Comparison of ENCODE assay signal across 18 mouse cellular contexts in the genomic region with DNA sequence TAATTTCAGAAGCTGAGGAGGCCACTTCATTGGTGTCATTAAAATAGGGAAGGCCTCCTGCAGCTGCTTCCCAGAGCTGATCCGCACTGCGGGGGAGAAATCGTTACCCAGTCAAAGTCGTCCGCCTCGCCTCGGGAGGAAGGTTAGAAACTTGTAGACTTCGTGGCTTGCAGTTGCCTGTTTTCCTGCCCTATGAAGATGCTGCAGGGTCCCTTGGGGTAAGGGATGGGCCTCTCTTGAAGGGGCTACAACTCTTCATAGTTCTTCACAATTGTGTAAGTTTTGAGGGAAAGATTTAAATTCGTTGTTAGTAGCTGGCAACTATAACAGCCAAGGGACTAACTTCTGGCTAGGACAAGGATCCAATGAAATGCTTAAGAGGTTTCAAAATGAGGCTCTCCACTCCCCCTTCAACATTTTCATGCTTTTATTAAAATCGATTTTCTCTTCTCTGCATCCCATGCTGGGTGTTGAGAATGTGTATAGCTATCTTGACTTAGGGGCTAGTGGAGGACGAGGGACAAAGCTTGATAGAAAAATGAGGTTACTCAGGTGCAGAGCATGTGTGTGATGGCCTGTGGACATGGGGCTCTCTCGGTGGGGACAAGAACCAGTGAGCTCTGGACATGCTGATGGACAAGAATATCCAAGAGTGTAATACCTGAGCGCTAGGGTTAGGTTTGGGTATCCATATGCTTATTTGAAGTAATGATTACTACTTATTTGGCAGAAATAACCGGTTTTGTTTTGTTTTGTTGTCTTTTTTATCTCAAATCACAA. TPM values are rescaled to one million over a fixed set of nuclear protein-coding genes. Genes with fewer than 3 reads are reported as not detected.
A peak's percentile ranks its signal among the peaks of the same experiment; 100 is the strongest.
DNase-seq lines count a peak whose midpoint lies in the region; ATAC-seq and TF ChIP-seq lines count a peak whose summit lies in the region.
"Had no signal": no experiment of that assay in that cellular context is flagged by ENCODE, and none has a peak within 500 bp of the region (broad histone marks: within the 10 kb centered on the region; RNA-seq: fewer than 3 reads in every experiment).

No protein-coding gene starts in this region.

- WGBS in forebrain, postnatal 0 days, result 1% methylated on average over 14 of the region's 14 CpGs
- under 1% methylated on average over 14 of the region's 14 CpGs for WGBS in forebrain, embryonic 12.5 days
- WGBS in limb, embryonic 11.5 days, result 1% methylated on average over 14 of the region's 14 CpGs
- 2% methylated on average over 14 of the region's 14 CpGs for WGBS in liver, embryonic 12.5 days (ENCODE audit: insufficient replicate concordance)

- H3K27ac ChIP-seq in forebrain, postnatal 0 days (ENCODE audit: low read depth, low read length), result no peak overlapping the region
- no peak overlapping the region for H3K27ac ChIP-seq in forebrain, embryonic 12.5 days
- no peak overlapping the region for H3K27ac ChIP-seq in limb, embryonic 11.5 days (replicated peaks; ENCODE audit: low read depth, low read length)
- no peak overlapping the region for H3K27ac ChIP-seq in liver, embryonic 12.5 days
- H3K27ac ChIP-seq: heart, embryonic 15.5 days; hindbrain, postnatal 0 days; kidney, embryonic 15.5 days; layer of hippocampus, adult 2 months had no signal

- DNase-seq in forebrain, postnatal 0 days, result peak; percentile 78
- DNase-seq in retina, postnatal 1 day, result peak; percentile 56
- no peak for DNase-seq in retina, embryonic 14.5 days (ENCODE audit: low spot score)
- peak; percentile 75 for DNase-seq in limb, embryonic 11.5 days (ENCODE audit: low spot score)
- DNase-seq: cerebellum, adult 18-20 months; lung, postnatal 4 days had no signal

- no peak overlapping the region for H3K9ac ChIP-seq in forebrain, postnatal 0 days
- no peak overlapping the region for H3K9ac ChIP-seq in forebrain, embryonic 12.5 days
- H3K9ac ChIP-seq in limb, embryonic 11.5 days (ENCODE audit: low read length), result no peak overlapping the region
- H3K9ac ChIP-seq in liver, embryonic 12.5 days, result no peak overlapping the region
- H3K9ac ChIP-seq: heart, embryonic 15.5 days; kidney, embryonic 15.5 days had no signal

- H3K4me1 ChIP-seq in forebrain, postnatal 0 days (ENCODE audit: insufficient read depth), result no peaks in the 10 kb centered on the region
- peaks cover 37% of the 10 kb centered on the region for H3K4me1 ChIP-seq in forebrain, embryonic 12.5 days
- H3K4me1 ChIP-seq in limb, embryonic 11.5 days (ENCODE audit: control insufficient read depth, insufficient read depth, low read length), result peaks cover 12% of the 10 kb centered on the region; the same call in 1 of the 2 replicates
- H3K4me1 ChIP-seq in liver, embryonic 12.5 days, result peaks cover 24% of the 10 kb centered on the region

- no peaks in the 10 kb centered on the region for H3K36me3 ChIP-seq in forebrain, postnatal 0 days (ENCODE audit: insufficient read depth)
- no peaks in the 10 kb centered on the region for H3K36me3 ChIP-seq in forebrain, embryonic 12.5 days (replicated peaks)
- H3K36me3 ChIP-seq in limb, embryonic 11.5 days (ENCODE audit: control insufficient read depth, insufficient read depth, low read length), result no peaks in the 10 kb centered on the region
- H3K36me3 ChIP-seq in liver, embryonic 12.5 days, result no peaks in the 10 kb centered on the region
- H3K36me3 ChIP-seq: heart, embryonic 15.5 days; kidney, embryonic 15.5 days had no signal

- no peak for TF ChIP-seq CTCF in forebrain, postnatal 0 days (IDR thresholded peaks at IDR 0.05; ENCODE audit: low read depth)

- no peak overlapping the region for H3K4me2 ChIP-seq in forebrain, postnatal 0 days (ENCODE audit: low read depth)
- H3K4me2 ChIP-seq in forebrain, embryonic 12.5 days, result no peak overlapping the region
- H3K4me2 ChIP-seq in limb, embryonic 11.5 days (ENCODE audit: low read depth, severe bottlenecking), result no peak overlapping the region
- H3K4me2 ChIP-seq in liver, embryonic 12.5 days, result no peak overlapping the region
- H3K4me2 ChIP-seq: heart, embryonic 15.5 days; kidney, embryonic 15.5 days had no signal

- no peak for ATAC-seq in forebrain, postnatal 0 days
- ATAC-seq in forebrain, embryonic 12.5 days (ENCODE audit: low FRiP score), result no peak
- ATAC-seq in limb, embryonic 11.5 days (ENCODE audit: insufficient number of reproducible peaks, low FRiP score, low TSS enrichment, low read depth), result no peak
- no peak for ATAC-seq in erythroid progenitor cell, adult 5-6 weeks (replicated peaks; ENCODE audit: low FRiP score, poor library complexity, severe bottlenecking)
- ATAC-seq in liver, embryonic 12.5 days, result no peak
- ATAC-seq: hindbrain, postnatal 0 days had no signal

- H3K27me3 ChIP-seq in forebrain, postnatal 0 days (ENCODE audit: insufficient read depth, low read length), result peaks cover 68% of the 10 kb centered on the region
- peaks cover 80% of the 10 kb centered on the region for H3K27me3 ChIP-seq in forebrain, embryonic 12.5 days
- peaks cover 67% of the 10 kb centered on the region for H3K27me3 ChIP-seq in limb, embryonic 11.5 days (ENCODE audit: control insufficient read depth, insufficient read depth, low read length)
- H3K27me3 ChIP-seq in liver, embryonic 12.5 days (replicated peaks), result peaks cover 89% of the 10 kb centered on the region

- H3K4me3 ChIP-seq in forebrain, postnatal 0 days (ENCODE audit: low read depth, low read length), result no peak overlapping the region
- no peak overlapping the region for H3K4me3 ChIP-seq in forebrain, embryonic 12.5 days (replicated peaks)
- H3K4me3 ChIP-seq in limb, embryonic 11.5 days (ENCODE audit: low read depth, low read length), result no peak overlapping the region
- no peak overlapping the region for H3K4me3 ChIP-seq in liver, embryonic 12.5 days
- H3K4me3 ChIP-seq: erythroblast, embryonic 14.5 days; heart, embryonic 15.5 days; kidney, embryonic 15.5 days; layer of hippocampus, adult 2 months had no signal

- H3K9me3 ChIP-seq in forebrain, postnatal 0 days (ENCODE audit: low read length), result no peaks in the 10 kb centered on the region
- no peaks in the 10 kb centered on the region for H3K9me3 ChIP-seq in forebrain, embryonic 12.5 days
- no peaks in the 10 kb centered on the region for H3K9me3 ChIP-seq in limb, embryonic 11.5 days (ENCODE audit: control insufficient read depth, low read length)
- no peaks in the 10 kb centered on the region for H3K9me3 ChIP-seq in liver, embryonic 12.5 days (replicated peaks)
- H3K9me3 ChIP-seq: heart, embryonic 15.5 days; kidney, embryonic 15.5 days had no signal

RNA-seq across cellular contexts. Expression of a gene that starts 1.5 kb away (rescaled TPM):
- not detected in 2 replicates for total RNA-seq in forebrain, postnatal 0 days (2014; rRNA removed)
- not detected in 2 replicates for polyA plus RNA-seq in forebrain, postnatal 0 days (2015; fragmentation: Nextera tagmentation; extraction: Ambion mirVana)
- not detected in 2 replicates for polyA plus RNA-seq in forebrain, embryonic 12.5 days (2016; fragmentation: Nextera tagmentation; extraction: Ambion mirVana)
- polyA plus RNA-seq in limb, embryonic 11.5 days (2014; fragmentation: Nextera tagmentation; extraction: Ambion mirVana), result 1.3 and 2.3 TPM in 2 replicates
- not detected in 2 replicates for total RNA-seq in erythroid progenitor cell, adult 5-6 weeks (2015; ENCODE audit: low replicate concordance)
- total RNA-seq in erythroid progenitor cell, adult 5-6 weeks (2017; ENCODE audit: low replicate concordance), result not detected in 2 replicates
- 0.07 and 0.43 TPM in 2 replicates for polyA plus RNA-seq in liver, embryonic 12.5 days (2016; fragmentation: Nextera tagmentation; extraction: Ambion mirVana)
- total RNA-seq: hindbrain, postnatal 0 days; layer of hippocampus, adult 2 months; left cerebral cortex, postnatal 14 days had no signal
- polyA plus RNA-seq: cortical plate, adult 2 months; erythroblast, embryonic 14.5 days; gonadal fat pad, adult 2 months; heart, embryonic 15.5 days; hindbrain, postnatal 0 days; kidney, embryonic 15.5 days; liver, embryonic 16.5 days had no signal

RNA-seq across cellular contexts. Expression of a gene that starts 57.9 kb away (rescaled TPM):
- total RNA-seq in forebrain, postnatal 0 days (2014; rRNA removed), result 59.5 and 63.6 TPM in 2 replicates
- polyA plus RNA-seq in forebrain, postnatal 0 days (2015; fragmentation: Nextera tagmentation; extraction: Ambion mirVana), result 40.5 and 48.5 TPM in 2 replicates
- 88.9 and 94.7 TPM in 2 replicates for polyA plus RNA-seq in forebrain, embryonic 12.5 days (2016; fragmentation: Nextera tagmentation; extraction: Ambion mirVana)
- polyA plus RNA-seq in limb, embryonic 11.5 days (2014; fragmentation: Nextera tagmentation; extraction: Ambion mirVana), result 72.9 and 80.1 TPM in 2 replicates
- total RNA-seq in erythroid progenitor cell, adult 5-6 weeks (2015; ENCODE audit: low replicate concordance), result 15.1 and 18.7 TPM in 2 replicates
- 22.8 and 26.1 TPM in 2 replicates for total RNA-seq in erythroid progenitor cell, adult 5-6 weeks (2017; ENCODE audit: low replicate concordance)
- polyA plus RNA-seq in liver, embryonic 12.5 days (2016; fragmentation: Nextera tagmentation; extraction: Ambion mirVana), result 30.2 and 31.4 TPM in 2 replicates
